Mouse (Mus musculus) kidney, postnatal 14 days (tissue): ENCODE data around the gene Cadps.

ENCODE experiments used
- DNase-seq: peaks from one replicate; pipeline ENCODE4 v3.0.0; 2022; ENCODE audit warnings: mixed read lengths

Gene Cadps

GRCm38 (mm10) chr14:12388192-12388795, 434.6 kb downstream of the Cadps start:
- DNase-seq, result no peak

GRCm38 (mm10) chr14:12387176-12387575, 435.7 kb downstream of the Cadps start:
- no peak for DNase-seq

- DNase-seq, result no peak
Measured at GRCm38 (mm10) chr14:12377883-12378282, 445.0 kb downstream of the Cadps start.

- DNase-seq, result no peak
Measured at GRCm38 (mm10) chr14:12377289-12377688, 445.6 kb downstream of the Cadps start.

- no peak for DNase-seq
Measured at GRCm38 (mm10) chr14:12375451-12375850, 447.4 kb downstream of the Cadps start.

- no peak for DNase-seq
Measured at GRCm38 (mm10) chr14:12350271-12350916, 472.5 kb downstream of the Cadps start.

- DNase-seq, result no peak
Measured at GRCm38 (mm10) chr14:12349334-12350090, 473.4 kb downstream of the Cadps start.

- no peak for DNase-seq
Measured at GRCm38 (mm10) chr14:12348089-12348488, 474.8 kb downstream of the Cadps start, which contains the start of gene Fezf2. Gene Fezf2, minus strand, starts transcription at chr14:12348189.

- DNase-seq, result no peak
Measured at GRCm38 (mm10) chr14:12346865-12347600, 475.8 kb downstream of the Cadps start.

GRCm38 (mm10) chr14:12346011-12346864, 476.6 kb downstream of the Cadps start:
- no peak for DNase-seq

GRCm38 (mm10) chr14:12345241-12345921, 477.5 kb downstream of the Cadps start:
- DNase-seq, result no peak

- no peak for DNase-seq
Measured at GRCm38 (mm10) chr14:12344746-12345240, 478.1 kb downstream of the Cadps start.

GRCm38 (mm10) chr14:12344061-12344745, 478.7 kb downstream of the Cadps start:
- DNase-seq, result no peak

- DNase-seq, result no peak
Measured at GRCm38 (mm10) chr14:12343451-12343941, 479.4 kb downstream of the Cadps start.

GRCm38 (mm10) chr14:12342458-12343131, 480.3 kb downstream of the Cadps start:
- no peak for DNase-seq

- no peak for DNase-seq
Measured at GRCm38 (mm10) chr14:12341789-12342457, 481.0 kb downstream of the Cadps start.

- no peak for DNase-seq
Measured at GRCm38 (mm10) chr14:12341075-12341788, 481.6 kb downstream of the Cadps start.

GRCm38 (mm10) chr14:12340238-12341074, 482.4 kb downstream of the Cadps start:
- DNase-seq, result no peak
